Mouse (Mus musculus) megakaryocyte, embryonic 14.5 days (primary cell): ENCODE measurements at regions not wholly inside any gene's neighbourhood (a gene's known extent, or its start where the extent isn't known, plus 50 kb on each side); places are given as distances from the start of the nearest gene placed in this dataset.

Experiments
- H3K27me3 ChIP-seq: replicated peaks from 2 replicates; pipeline ENCODE3; 2012; ENCODE audit warnings: inconsistent platforms
- H3K36me3 ChIP-seq: replicated peaks from 2 replicates; pipeline ENCODE3; 2012; ENCODE audit warnings: low read length, inconsistent platforms, mixed read lengths
- H3K4me1 ChIP-seq: 2 replicates; pipeline ENCODE4 v1.6.1; 2012; ENCODE audit warnings: inconsistent platforms
- H3K4me3 ChIP-seq: replicated peaks from 2 replicates; pipeline ENCODE3; 2012; ENCODE audit warnings: moderate library complexity, mild to moderate bottlenecking, inconsistent platforms
- H3K9me3 ChIP-seq: 2 replicates; pipeline ENCODE4 v1.6.1; 2012; ENCODE audit warnings: inconsistent platforms
- FLI1 ChIP-seq: IDR thresholded peaks from 2 replicates; pipeline ENCODE4 v1.6.1; 2012; ENCODE audit warnings: low read length, inconsistent platforms, mixed read lengths
- GATA1 ChIP-seq: IDR thresholded peaks from 3 replicates; pipeline ENCODE4 v1.6.1; 2012; ENCODE audit warnings: mixed read lengths, low read length, inconsistent platforms, borderline replicate concordance

DNA sequence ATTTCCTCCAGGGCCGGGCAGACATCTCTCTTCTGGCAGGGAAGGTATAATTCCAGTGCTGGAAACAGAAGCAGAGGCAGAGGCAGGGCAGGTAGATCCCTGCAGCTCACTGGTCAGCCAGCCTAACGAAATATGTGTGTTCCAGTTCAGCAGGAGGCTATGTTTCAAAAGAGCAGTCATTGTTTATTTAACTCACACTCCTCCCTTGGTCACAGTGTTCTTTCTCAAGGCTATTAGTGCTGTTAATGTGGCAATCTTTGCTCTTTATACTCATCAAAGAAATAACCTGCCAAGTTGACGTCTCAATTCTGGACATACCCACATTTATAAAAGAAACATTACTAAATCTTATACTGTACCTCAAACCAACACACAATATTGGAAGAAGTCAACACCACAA, 253.3 kb upstream of the Adgrl3 start:
- TF ChIP-seq GATA1 (no peak), FLI1 (no peak)
- H3K27me3 ChIP-seq: no peaks in the 10 kb centered on the region
- no peaks in the 10 kb centered on the region for H3K4me1 ChIP-seq
- H3K4me3 ChIP-seq: no peak overlapping the region
- no peaks in the 10 kb centered on the region for H3K36me3 ChIP-seq
- 0 out of 2 replicates have a peak, but pooled peaks cover 3% of the 10 kb centered on the region for H3K9me3 ChIP-seq

DNA sequence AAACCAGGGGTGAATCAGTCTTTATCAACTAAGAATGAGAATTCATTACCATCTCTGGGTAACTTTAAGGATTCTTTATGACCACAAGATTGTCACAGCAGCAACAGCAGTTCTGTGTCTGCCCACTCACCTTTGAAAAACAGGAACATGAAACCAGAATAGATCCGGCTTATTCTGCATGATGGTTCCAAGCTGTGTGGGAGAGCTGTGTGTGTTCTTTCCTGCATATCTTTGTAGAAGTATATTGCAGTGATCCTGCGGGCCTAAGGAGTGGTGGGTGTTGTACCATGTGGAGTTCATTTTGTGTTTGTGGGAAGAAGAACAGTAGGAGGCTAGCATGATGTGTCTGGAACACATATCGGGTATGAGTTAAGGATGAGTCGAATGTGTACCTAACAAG, 236.0 kb upstream of the Adgrl3 start:
- H3K9me3 ChIP-seq: no peaks in the 10 kb centered on the region
- TF ChIP-seq GATA1 (no peak), FLI1 (no peak)
- no peaks in the 10 kb centered on the region for H3K27me3 ChIP-seq
- H3K36me3 ChIP-seq: no peaks in the 10 kb centered on the region
- H3K4me1 ChIP-seq: no peaks in the 10 kb centered on the region
- H3K4me3 ChIP-seq: no peak overlapping the region

DNA sequence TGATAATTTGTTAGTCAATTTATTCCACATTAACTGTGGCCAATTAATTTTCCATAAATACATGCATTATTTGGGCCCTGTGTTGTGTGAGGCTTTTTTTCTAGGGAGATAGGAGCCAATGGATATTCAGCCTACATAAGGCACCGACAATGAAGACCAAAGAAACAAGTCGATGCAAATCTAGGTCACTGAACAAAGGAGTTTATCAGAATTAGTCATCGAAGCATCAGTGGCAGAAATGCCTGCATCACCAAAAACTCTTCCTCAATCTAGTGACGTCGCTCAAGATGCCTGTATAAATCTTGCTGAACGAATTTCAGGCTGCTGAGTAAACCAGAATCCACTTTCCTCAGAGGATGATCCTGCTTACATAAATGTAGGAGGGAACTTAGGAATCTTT, 235.2 kb upstream of the Adgrl3 start:
- no peaks in the 10 kb centered on the region for H3K27me3 ChIP-seq
- H3K4me1 ChIP-seq: no peaks in the 10 kb centered on the region
- no peaks in the 10 kb centered on the region for H3K36me3 ChIP-seq
- TF ChIP-seq FLI1 (no peak), GATA1 (no peak)
- no peak overlapping the region for H3K4me3 ChIP-seq
- no peaks in the 10 kb centered on the region for H3K9me3 ChIP-seq

DNA sequence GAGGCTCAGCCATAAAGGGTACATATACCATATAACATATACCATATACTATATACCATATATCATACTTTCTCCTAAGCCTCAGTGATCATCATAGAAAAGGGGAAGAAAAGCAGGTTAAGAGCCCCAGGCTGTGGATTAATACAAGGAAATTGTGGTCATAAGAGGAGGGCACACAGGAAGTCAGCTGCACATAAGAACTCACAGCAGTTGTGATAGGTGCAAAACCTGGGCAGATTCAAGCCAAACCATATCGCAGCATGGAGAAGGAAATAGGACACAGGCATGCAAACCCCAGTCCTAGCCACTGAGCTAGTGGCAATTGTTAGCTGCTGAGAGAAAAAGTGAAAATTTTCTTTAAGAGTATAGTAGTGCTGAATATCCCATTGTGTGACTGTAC, 228.3 kb upstream of the Adgrl3 start:
- H3K9me3 ChIP-seq: no peaks in the 10 kb centered on the region
- no peak for TF ChIP-seq GATA1
- TF ChIP-seq FLI1: no peak
- no peaks in the 10 kb centered on the region for H3K4me1 ChIP-seq
- H3K4me3 ChIP-seq: no peak overlapping the region
- no peaks in the 10 kb centered on the region for H3K36me3 ChIP-seq
- no peaks in the 10 kb centered on the region for H3K27me3 ChIP-seq

DNA sequence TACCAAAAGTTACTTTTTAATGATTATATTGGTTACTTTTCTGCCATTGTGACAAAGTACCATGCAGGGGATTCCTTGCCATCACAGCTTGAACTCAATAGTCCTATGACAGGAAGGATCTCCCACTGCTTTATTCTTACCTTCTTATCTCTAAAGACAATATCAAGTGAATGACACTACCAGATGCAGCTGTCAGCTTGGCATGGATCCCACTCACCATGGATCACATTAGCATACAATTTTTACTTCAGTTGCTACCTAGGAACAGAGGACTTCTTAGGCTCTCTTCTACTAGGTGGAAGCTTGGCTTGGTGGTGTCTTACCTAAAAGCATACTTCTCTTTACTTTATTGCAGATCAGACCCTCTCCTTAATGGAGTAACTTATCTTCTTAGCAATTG, 220.2 kb upstream of the Adgrl3 start:
- no peaks in the 10 kb centered on the region for H3K4me1 ChIP-seq
- H3K9me3 ChIP-seq: no peaks in the 10 kb centered on the region
- H3K27me3 ChIP-seq: no peaks in the 10 kb centered on the region
- H3K36me3 ChIP-seq: no peaks in the 10 kb centered on the region
- TF ChIP-seq GATA1 (no peak), FLI1 (no peak)
- no peak overlapping the region for H3K4me3 ChIP-seq

DNA sequence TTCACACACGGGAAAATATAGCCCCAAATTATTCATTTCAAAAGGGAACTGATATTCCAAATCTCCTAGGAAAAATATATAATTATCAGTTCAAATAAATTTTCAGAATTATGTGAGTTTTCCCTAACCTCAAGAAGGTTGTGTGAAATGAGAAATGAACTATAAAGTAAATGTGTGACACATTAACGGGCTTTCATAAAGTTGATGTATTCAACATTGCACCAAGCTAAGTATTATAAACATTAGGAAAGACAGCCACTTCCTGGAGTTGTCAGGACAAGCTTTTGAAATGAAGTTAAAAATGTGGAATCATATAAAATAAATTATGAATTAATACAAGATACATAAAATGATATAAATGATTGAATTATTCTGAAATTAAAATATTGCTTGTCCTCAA, 207.0 kb upstream of the Adgrl3 start:
- Histone ChIP-seq H3K4me3 (no peak overlapping the region), H3K36me3 (no peaks in the 10 kb centered on the region), H3K4me1 (no peaks in the 10 kb centered on the region), H3K27me3 (no peaks in the 10 kb centered on the region), H3K9me3 (no peaks in the 10 kb centered on the region)
- TF ChIP-seq FLI1 (no peak), GATA1 (no peak)

DNA sequence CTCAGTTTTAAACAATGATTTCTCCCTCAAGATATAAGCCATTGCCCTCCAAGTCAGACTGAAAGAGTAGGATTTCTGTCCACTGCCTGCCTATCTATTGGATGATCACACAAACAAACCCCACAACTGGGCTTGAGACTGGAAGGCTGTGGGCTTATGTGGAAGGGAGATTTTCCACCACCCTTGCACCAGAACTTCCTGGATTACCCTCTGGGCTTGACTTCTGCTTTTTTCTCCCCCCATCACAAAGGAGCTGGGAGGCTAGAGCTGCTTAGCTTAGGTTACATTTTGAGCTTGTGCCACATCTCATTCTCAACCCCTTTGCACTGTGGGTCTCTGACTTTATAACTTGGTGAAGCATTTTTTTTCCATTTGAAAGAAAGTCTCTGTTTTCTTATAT, 200.7 kb upstream of the Adgrl3 start:
- TF ChIP-seq GATA1: no peak
- no peak for TF ChIP-seq FLI1
- no peak overlapping the region for H3K4me3 ChIP-seq
- no peaks in the 10 kb centered on the region for H3K9me3 ChIP-seq
- H3K27me3 ChIP-seq: no peaks in the 10 kb centered on the region
- H3K4me1 ChIP-seq: no peaks in the 10 kb centered on the region
- H3K36me3 ChIP-seq: no peaks in the 10 kb centered on the region

DNA sequence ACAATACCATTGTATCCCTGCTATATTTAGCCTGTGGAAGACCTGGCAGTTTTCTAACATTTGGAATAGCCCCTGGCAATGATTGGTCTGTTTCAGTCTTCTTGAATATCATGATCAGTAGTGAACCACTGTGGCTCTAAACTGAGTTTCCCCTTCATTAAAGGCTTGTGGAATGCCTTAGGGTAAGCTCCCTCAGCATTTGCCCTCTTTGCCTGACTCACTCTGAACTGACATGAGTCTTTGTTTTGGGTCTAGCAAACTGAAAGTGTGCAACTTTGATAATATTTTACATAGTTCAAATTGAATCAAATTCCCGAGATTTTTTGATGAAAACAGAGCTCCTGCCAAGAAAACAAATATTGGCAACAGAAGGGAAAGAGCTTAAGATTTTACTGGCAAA, 177.4 kb upstream of the Adgrl3 start:
- Histone ChIP-seq H3K4me3 (no peak overlapping the region), H3K9me3 (no peaks in the 10 kb centered on the region), H3K36me3 (no peaks in the 10 kb centered on the region), H3K4me1 (no peaks in the 10 kb centered on the region), H3K27me3 (no peaks in the 10 kb centered on the region)
- TF ChIP-seq GATA1 (no peak), FLI1 (no peak)

DNA sequence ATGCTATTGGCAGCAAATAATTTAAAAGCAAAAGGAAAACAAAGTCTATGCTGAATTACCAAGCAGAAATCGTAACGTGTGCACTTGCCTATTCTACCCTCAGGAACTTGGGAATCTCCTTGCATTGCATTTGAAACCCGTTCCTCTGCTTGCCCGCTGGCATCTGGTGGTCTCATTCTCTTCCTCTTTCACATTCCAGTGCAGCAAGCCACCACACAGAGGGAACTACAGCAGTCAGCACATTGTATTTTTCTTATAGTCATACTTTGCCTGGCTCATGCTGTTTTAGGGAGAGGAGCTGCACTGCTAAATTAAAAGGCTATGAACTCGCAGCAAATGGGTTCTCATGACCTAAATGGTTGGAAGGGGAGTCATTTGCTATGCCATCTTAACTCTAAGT, 164.9 kb upstream of the Adgrl3 start:
- no peaks in the 10 kb centered on the region for H3K36me3 ChIP-seq
- no peak overlapping the region for H3K4me3 ChIP-seq
- H3K9me3 ChIP-seq: no peaks in the 10 kb centered on the region
- H3K27me3 ChIP-seq: no peaks in the 10 kb centered on the region
- no peaks in the 10 kb centered on the region for H3K4me1 ChIP-seq
- TF ChIP-seq FLI1 (no peak), GATA1 (no peak)

DNA sequence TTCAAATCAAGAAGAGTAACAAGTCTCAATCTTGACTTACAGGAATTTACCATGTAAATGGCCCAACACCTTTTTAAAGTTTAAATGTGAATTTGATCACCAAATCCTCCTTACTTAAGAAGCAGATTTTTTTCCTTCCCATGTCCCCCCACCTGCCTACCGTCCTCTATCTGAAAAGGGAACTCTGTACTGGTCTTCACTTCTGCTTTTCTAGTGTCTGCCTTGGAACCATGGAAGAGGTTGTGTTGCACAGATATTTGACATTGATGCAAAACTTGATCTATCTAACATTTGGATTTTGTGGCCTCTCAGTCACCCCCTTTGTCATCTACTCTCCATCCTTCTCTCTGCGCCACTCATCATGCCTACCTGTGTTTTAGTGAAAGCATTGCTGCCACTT, 143.3 kb upstream of the Adgrl3 start:
- H3K4me1 ChIP-seq: no peaks in the 10 kb centered on the region

DNA sequence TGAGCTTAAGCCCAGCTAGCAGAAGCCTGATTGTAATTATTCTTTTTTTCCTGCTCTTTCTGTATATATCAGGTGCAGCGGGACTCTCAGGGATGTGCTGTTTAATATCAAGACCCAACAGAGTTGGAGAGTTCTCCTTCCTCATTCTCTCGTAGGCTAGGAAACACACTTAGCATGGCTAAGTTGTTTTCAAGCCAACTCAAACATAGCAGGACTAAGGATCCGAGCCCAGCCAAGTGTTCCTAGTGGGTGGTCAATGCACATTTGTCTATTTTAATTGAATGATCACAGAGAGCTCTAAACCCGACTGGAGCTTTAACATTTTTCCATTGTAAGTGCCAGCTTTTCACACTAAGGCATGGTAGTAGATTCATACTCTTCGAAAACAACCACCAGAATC, 121.7 kb upstream of the Adgrl3 start:
- no peaks in the 10 kb centered on the region for H3K4me1 ChIP-seq
- no peaks in the 10 kb centered on the region for H3K36me3 ChIP-seq
- TF ChIP-seq FLI1 (no peak), GATA1 (no peak)
- H3K27me3 ChIP-seq: no peaks in the 10 kb centered on the region
- H3K4me3 ChIP-seq: no peak overlapping the region
- H3K9me3 ChIP-seq: no peaks in the 10 kb centered on the region

More for the DNA sequence above, 143.3 kb upstream of the Adgrl3 start:
- Histone ChIP-seq H3K4me3 (no peak overlapping the region), H3K36me3 (no peaks in the 10 kb centered on the region), H3K27me3 (no peaks in the 10 kb centered on the region), H3K9me3 (no peaks in the 10 kb centered on the region)
- TF ChIP-seq FLI1: no peak
- TF ChIP-seq GATA1: no peak
